Mouse (Mus musculus) bone marrow, adult 2 months (tissue): Measurements from ENCODE around the gene Pdik1l.

Source experiments
- CTCF ChIP-seq: fragments of 200-500 bp; IDR thresholded peaks from 2 replicates; pipeline ENCODE4 v1.5.1; 2011; ENCODE audit warnings: low read length, control low read depth; ENCODE audit not compliant: control insufficient read depth, insufficient read depth
- POLR2A ChIP-seq: fragments of 200-500 bp; IDR thresholded peaks from 2 replicates; pipeline ENCODE4 v1.6.1; 2011; ENCODE audit warnings: low read depth, mild to moderate bottlenecking, control low read depth, low read length, borderline replicate concordance; ENCODE audit not compliant: control insufficient read depth

DNA sequence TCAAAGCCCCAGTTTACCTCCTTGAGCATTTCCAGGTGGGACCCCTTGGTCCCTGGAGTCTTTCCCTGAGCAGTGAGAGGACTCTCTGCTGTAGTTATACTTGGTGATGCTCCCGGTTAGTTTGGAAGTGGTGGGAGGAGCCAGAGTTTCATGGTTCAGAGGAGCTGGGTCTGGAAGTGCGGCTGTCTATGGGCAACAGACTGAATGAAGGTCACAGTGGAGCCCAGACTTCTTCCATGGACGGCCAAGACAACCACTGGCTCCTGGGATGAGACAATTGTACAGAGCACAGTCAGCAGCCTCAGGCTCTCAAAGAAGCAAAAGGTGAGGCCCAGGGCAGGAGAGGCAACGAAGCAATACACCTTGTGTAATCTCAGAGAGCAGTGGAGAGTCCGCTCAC, 42.6 kb upstream of the Pdik1l start:
- TF ChIP-seq CTCF (no peak), POLR2A (no peak)
